Mouse (Mus musculus) midbrain, embryonic 12.5 days (tissue): ENCODE measurements at regions not wholly inside any gene's neighbourhood (a gene's known extent, or its start where the extent isn't known, plus 50 kb on each side); places are given as distances from the start of the nearest gene placed in this dataset.
"Not testable (repeated sequence)": the region's sequence is repeated elsewhere in the genome, so short reads cannot be mapped to it uniquely, and the experiment has no call there.

ENCODE experiments used
- ATAC-seq: fragments of 200-750 bp; cut with Nextera tagmentation; 2 replicates; pipeline ENCODE4 v1.8.0; 2017; ENCODE audit warnings: low read depth, moderate TSS enrichment, moderate library complexity; ENCODE audit not compliant: low FRiP score
- H3K27ac ChIP-seq: fragments of 300-500 bp; sonication (generic); replicated peaks from 2 replicates; pipeline ENCODE4 v1.5.1; 2016; ENCODE audit warnings: mild to moderate bottlenecking
- H3K27me3 ChIP-seq: fragments of 300-500 bp; sonication (generic); 2 replicates; pipeline ENCODE4 v1.6.1; 2016; ENCODE audit warnings: mild to moderate bottlenecking
- H3K36me3 ChIP-seq: fragments of 300-500 bp; sonication (generic); 2 replicates; pipeline ENCODE4 v1.6.1; 2016
- H3K4me1 ChIP-seq: fragments of 300-500 bp; sonication (generic); 2 replicates; pipeline ENCODE4 v1.6.1; 2016
- H3K4me2 ChIP-seq: fragments of 300-500 bp; sonication (generic); replicated peaks from 2 replicates; pipeline ENCODE4 v1.6.1; 2016; ENCODE audit warnings: mild to moderate bottlenecking, moderate library complexity
- H3K4me3 ChIP-seq: fragments of 300-500 bp; sonication (generic); 2 replicates; pipeline ENCODE4 v1.5.1; 2016; ENCODE audit warnings: mild to moderate bottlenecking
- H3K9ac ChIP-seq: fragments of 300-500 bp; sonication (generic); replicated peaks from 2 replicates; pipeline ENCODE4 v1.6.1; 2016; ENCODE audit warnings: mild to moderate bottlenecking, moderate library complexity
- H3K9me3 ChIP-seq: fragments of 300-500 bp; sonication (generic); 2 replicates; pipeline ENCODE4 v1.6.1; 2016; ENCODE audit warnings: mild to moderate bottlenecking
- WGBS: fragments of 180-500 bp; shearing (Covaris S2); methylation state at CpG from one replicate; pipeline ENCODE4 v1.1.7; 2016; 5-methylcytosine and 5-hydroxymethylcytosine counted together

DNA sequence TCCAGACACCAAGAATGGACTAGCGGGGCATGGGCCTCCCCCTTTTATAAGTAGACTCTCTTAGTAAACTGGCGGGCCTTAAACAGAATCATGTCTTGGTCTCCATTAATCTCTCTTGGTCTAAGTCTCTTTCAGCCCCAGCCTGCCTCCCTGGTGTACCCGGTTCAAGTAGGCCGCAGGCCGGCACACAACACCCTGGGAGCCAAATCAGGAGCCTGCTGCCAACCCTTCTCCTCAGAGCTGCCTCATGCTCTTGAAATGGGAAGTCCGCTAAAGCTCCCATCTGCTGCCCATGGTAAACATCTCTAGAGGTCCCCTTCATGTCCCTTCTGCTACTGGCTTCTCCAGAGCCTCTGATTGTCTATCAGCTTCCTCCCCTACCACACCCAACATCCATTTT is 296.3 kb downstream of the 4933412E24Rik start:
- no peak for ATAC-seq
- WGBS: 88% methylated on average over 6 of the region's 6 CpGs
- H3K27me3 ChIP-seq: no peaks in the 10 kb centered on the region

DNA sequence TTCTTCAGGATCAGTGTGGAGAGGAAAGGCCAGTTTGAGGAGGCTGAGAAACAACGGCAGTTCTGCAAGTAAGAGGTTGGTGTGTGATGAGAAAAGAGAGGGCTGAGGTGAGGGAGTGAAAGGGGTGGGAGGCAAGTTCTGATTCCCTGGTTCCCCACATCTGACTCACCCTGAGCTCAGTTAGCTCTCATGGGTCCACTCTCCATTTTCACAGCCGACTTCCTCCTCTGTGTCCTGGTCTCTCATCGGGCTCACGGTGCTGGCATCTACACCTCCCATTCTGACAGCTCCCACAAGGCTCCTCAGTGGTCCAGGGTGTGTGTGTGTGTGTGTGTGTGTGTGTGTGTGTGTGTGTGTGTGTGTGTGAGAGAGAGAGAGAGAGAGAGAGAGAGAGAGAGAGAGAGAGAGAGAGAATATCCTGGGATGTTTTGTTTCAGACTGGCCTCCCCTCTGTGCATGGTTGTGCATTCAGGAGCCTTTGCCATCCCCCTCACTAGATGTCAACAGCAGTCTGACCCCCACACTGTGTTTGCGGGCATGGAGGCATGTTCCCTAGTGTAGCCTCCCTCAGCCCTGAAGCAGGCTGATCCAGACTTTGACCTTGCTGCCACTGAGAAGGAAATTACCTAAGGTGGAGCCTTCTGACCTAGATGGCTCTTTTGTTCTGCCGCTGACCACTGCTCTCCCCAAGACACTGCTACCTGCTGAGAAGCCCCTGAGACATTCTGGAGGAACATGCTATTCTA is 296.9 kb downstream of the 4933412E24Rik start:
- not testable (repeated sequence) for H3K4me1 ChIP-seq, H3K27ac ChIP-seq, H3K4me2 ChIP-seq, H3K4me3 ChIP-seq, H3K27me3 ChIP-seq, ATAC-seq, H3K9ac ChIP-seq, H3K9me3 ChIP-seq, H3K36me3 ChIP-seq
- 81% methylated on average over 6 of the region's 6 CpGs for WGBS

More for the DNA sequence above, 296.3 kb downstream of the 4933412E24Rik start:
- Histone ChIP-seq H3K4me3 (no peak overlapping the region), H3K36me3 (no peaks in the 10 kb centered on the region), H3K9ac (no peak overlapping the region), H3K4me1 (no peaks in the 10 kb centered on the region), H3K4me2 (no peak overlapping the region), H3K27ac (no peak overlapping the region), H3K9me3 (no peaks in the 10 kb centered on the region)

DNA sequence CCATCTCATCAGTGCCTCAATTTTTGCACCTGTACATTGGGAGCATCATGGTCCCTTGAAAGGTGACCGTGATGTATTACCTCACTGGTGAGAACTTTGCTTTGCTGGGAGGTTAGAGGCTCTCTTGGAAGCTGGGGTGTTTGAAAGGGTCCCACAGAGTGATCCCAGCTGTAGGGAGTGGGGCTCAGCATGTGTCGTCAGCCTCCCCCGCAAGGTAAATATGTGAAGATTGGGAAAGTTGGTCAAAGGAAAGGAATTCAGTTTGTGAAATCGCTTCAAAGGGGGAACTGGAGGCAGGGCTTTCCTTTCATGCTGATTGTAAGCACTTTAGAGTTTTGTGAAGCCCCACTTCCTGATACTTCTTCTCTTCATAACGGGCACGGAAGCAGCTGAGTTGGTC is 299.5 kb downstream of the 4933412E24Rik start:
- Histone ChIP-seq H3K36me3 (no peaks in the 10 kb centered on the region), H3K4me3 (no peak overlapping the region), H3K27me3 (no peaks in the 10 kb centered on the region), H3K27ac (no peak overlapping the region), H3K9ac (no peak overlapping the region), H3K4me1 (no peaks in the 10 kb centered on the region), H3K9me3 (no peaks in the 10 kb centered on the region), H3K4me2 (no peak overlapping the region)
- no peak for ATAC-seq
- WGBS: 86% methylated on average over 6 of the region's 6 CpGs

DNA sequence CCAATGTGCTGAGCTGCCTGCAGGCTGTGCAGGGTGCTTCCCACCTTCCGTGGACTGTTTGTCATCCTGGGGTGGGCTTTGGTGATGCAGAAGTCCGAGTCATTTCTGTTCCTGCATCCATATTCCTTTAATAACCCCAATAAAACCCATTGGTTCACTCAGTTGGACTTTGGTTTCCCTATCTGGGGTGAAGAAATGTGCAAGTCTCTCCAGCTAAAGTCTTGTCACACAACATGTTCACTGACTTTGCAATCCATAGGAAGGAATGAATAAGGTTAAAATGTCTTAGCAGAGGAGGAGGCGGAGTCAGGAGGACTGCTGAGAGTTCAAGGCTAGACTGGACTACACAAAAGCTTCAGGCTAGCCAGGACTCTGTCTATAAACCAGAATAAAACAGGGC is 300.5 kb downstream of the 4933412E24Rik start:
- Histone ChIP-seq H3K27ac (no peak overlapping the region), H3K9me3 (no peaks in the 10 kb centered on the region), H3K36me3 (no peaks in the 10 kb centered on the region), H3K4me3 (no peak overlapping the region), H3K4me1 (no peaks in the 10 kb centered on the region), H3K9ac (no peak overlapping the region), H3K4me2 (no peak overlapping the region), H3K27me3 (no peaks in the 10 kb centered on the region)
- ATAC-seq: no peak
- 82% methylated on average over 3 of the region's 3 CpGs for WGBS

DNA sequence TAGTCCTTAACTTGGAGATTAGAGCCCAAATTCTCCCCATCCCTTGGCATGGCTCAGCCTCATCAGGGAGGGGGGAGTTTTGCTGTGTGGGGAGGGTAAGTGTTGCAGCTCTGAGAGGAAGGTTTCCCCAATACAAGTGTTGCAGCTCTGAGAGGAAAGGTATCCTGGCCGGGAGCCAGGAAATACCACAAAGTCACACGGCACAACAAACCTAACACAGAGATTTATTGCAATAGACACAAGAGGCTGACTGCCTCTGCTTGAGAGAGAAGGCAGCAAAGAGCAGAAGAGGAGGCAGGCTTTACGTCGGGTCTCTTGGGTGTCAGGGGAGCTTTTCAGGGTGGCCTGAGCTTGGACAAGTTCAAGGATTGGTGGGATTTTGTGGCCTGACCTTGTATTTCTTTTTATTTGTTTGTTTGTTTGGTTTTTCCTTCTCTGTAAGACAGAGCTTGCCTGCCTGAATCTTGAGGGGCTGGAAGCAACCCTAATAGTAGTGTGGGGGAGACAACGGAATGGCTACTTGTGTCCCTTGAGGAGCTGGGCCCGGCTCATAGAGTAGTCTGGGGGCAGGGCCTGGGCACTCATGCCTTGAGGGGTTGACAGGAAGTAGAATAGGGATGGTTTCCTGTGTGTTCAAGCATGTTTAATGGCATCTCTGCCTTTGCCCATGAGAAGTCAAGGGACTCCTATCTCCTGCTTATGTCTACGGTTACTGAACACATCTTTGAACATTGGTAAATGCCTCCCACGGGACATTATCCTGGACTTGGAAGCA is 302.3 kb downstream of the 4933412E24Rik start:
- Histone ChIP-seq H3K9me3 (no peaks in the 10 kb centered on the region), H3K27ac (no peak overlapping the region), H3K4me3 (no peak overlapping the region), H3K4me2 (no peak overlapping the region), H3K4me1 (no peaks in the 10 kb centered on the region), H3K9ac (no peak overlapping the region), H3K36me3 (no peaks in the 10 kb centered on the region), H3K27me3 (no peaks in the 10 kb centered on the region)
- ATAC-seq: no peak
- WGBS: 89% methylated on average over 8 of the region's 8 CpGs

DNA sequence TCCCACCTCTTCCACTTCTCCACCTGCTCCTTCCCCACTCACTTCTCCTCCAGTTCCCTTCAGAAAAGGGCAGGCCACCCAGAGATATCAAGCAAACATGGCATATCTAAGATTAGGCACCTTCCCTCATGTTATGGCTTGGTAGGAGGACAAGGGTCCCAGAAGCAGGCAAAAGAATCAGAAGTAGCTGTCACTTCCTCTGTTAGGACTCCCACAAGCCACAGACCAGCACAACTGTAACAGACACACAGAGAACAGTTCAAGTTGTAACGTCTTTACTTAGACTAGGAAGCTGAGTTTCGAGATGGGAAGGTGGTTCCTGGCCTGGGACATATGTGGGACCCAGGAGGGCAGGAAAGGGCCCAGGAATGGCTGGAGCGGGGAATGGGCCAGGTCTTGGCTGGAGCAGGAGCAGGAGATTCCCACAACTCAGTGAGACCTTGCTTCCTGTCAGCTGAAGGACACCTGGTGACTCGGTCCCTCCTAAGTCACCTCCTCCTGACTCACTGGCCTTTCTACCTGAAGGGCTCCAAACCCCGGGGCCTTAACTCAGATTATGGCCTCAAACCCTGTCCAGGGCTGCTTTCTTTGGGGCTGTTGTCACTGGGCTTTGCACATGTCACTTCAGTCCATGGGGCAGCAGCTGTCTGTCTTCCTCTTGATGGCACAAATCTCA is 304.2 kb downstream of the 4933412E24Rik start:
- Histone ChIP-seq H3K4me1 (no peaks in the 10 kb centered on the region), H3K4me2 (no peak overlapping the region), H3K4me3 (no peak overlapping the region), H3K9me3 (no peaks in the 10 kb centered on the region), H3K9ac (no peak overlapping the region), H3K36me3 (no peaks in the 10 kb centered on the region), H3K27ac (no peak overlapping the region), H3K27me3 (no peaks in the 10 kb centered on the region)
- WGBS: 85% methylated on average over 5 of the region's 5 CpGs
- ATAC-seq: no peak

DNA sequence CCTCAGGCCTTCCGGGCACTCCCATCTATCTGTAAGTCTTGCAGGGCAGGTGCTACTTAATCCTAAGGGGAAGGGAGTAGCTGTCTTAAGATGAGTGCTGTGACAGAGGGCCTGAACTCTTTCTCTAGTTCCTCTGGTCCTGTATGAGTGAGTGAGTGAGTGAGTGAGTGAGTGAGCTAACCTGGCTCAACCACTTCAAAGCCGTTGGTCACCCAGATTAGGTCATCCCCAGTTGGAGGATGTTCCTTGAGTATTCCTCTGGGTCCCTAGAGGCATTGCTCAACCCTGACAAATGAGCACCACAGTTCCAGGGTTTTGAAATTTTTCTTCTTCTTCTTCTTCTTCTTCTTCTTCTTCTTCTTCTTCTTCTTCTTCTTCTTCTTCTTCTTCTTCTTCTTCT is 306.5 kb downstream of the 4933412E24Rik start:
- no peak overlapping the region for H3K4me3 ChIP-seq
- H3K27ac ChIP-seq: no peak overlapping the region
- ATAC-seq: no peak
- H3K4me1 ChIP-seq: no peaks in the 10 kb centered on the region
- H3K4me2 ChIP-seq: no peak overlapping the region
- H3K9me3 ChIP-seq: no peaks in the 10 kb centered on the region
- 89% methylated on average over 2 of the region's 2 CpGs for WGBS
- H3K9ac ChIP-seq: no peak overlapping the region
- H3K27me3 ChIP-seq: no peaks in the 10 kb centered on the region
- no peaks in the 10 kb centered on the region for H3K36me3 ChIP-seq

DNA sequence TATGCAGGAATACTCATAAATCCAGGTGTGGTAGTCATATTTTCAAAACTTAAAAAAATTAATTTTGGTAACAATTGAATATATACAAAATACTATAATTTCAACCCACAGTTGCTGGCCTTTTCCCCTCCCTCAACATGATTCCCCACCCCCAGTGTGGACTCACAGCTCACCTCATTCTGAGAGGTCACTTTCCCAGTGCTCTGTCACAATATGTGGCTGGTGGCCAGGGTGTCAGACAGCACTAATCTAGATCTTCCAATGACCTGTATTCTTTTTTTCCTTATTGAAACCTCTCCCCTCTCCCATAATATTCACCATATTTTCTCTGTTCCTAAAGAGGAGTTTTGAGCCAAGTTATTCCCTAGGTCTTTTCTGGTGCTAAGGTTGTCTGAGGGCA is 308.0 kb downstream of the 4933412E24Rik start:
- no peaks in the 10 kb centered on the region for H3K4me1 ChIP-seq
- no peak overlapping the region for H3K4me2 ChIP-seq
- no peak overlapping the region for H3K9ac ChIP-seq
- H3K4me3 ChIP-seq: no peak overlapping the region
- no peaks in the 10 kb centered on the region for H3K36me3 ChIP-seq
- no peaks in the 10 kb centered on the region for H3K27me3 ChIP-seq
- H3K27ac ChIP-seq: no peak overlapping the region
- H3K9me3 ChIP-seq: no peaks in the 10 kb centered on the region
- ATAC-seq: no peak

DNA sequence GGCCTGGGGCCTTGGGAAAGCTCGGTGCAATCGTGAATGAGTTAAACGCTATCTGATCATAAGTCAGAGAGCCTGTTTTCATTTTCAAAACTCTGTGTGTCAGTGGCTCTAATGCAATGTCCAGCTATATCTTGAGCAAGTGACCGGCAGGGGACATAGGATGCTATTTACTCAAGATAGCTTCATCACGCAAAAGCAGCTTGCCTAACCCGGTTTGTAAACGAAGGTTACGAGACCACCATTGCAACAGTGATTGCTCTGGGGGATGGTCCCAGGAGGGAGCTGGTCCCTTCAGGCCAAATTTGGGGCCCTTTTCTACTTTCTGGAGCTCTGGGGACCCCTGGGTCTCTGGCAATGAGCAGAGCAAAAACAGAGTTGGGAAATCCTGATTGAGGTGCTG is 309.3 kb downstream of the 4933412E24Rik start:
- no peak for ATAC-seq
- H3K9me3 ChIP-seq: no peaks in the 10 kb centered on the region
- H3K4me1 ChIP-seq: no peaks in the 10 kb centered on the region
- no peak overlapping the region for H3K4me3 ChIP-seq
- no peak overlapping the region for H3K9ac ChIP-seq
- H3K27me3 ChIP-seq: no peaks in the 10 kb centered on the region
- H3K4me2 ChIP-seq: no peak overlapping the region
- H3K36me3 ChIP-seq: no peaks in the 10 kb centered on the region
- 90% methylated on average over 8 of the region's 8 CpGs for WGBS
- no peak overlapping the region for H3K27ac ChIP-seq
